19 mouse cellular contexts compared by ENCODE assay signal in the genomic region with DNA sequence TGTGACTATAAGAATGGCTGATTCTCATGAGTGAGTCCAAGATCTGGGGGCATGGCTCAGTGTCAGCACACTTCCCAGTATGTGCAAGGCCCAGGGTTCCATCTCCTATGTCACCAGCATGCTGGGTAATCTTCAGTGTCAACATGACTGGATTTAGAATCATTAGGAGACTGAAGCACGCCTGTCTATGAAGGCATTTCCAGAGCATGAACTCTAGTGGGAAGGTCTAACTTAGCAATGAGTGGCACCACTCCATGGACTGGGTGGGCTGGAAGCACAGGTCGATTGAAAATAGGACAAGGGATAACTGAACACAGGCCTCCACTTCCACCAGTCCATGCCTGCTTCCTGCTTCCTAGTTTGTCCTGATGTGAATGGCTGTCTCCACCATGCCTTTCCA.
DNase-seq lines count a peak whose midpoint lies in the region; ATAC-seq lines count a peak whose summit lies in the region.
"Had no signal": no experiment of that assay in that cellular context is flagged by ENCODE, and none has a peak within 500 bp of the region (broad histone marks: within the 10 kb centered on the region; RNA-seq: fewer than 3 reads in every experiment).

No protein-coding gene starts in this region.

- no peak overlapping the region for H3K9ac ChIP-seq in midbrain, embryonic 11.5 days (ENCODE audit: low read length)
- no peak overlapping the region for H3K9ac ChIP-seq in midbrain, embryonic 13.5 days (replicated peaks)

- ATAC-seq in midbrain, embryonic 11.5 days (ENCODE audit: low FRiP score): no peak
- ATAC-seq in midbrain, embryonic 13.5 days: no peak
- ATAC-seq: activated CD4-positive, CD25-positive, alpha-beta regulatory T cell, adult 4 months; CD4-positive, CD25-positive, alpha-beta regulatory T cell, adult 4 months; Patski had no signal

- WGBS in midbrain, embryonic 11.5 days: 82% methylated on average over 2 of the region's 2 CpGs
- WGBS in midbrain, embryonic 13.5 days: 91% methylated on average over 2 of the region's 2 CpGs

- H3K4me1 ChIP-seq in midbrain, embryonic 11.5 days (ENCODE audit: control insufficient read depth, insufficient read depth, low read length): no peaks in the 10 kb centered on the region
- H3K4me1 ChIP-seq in midbrain, embryonic 13.5 days (replicated peaks): no peaks in the 10 kb centered on the region

- no peak overlapping the region for H3K27ac ChIP-seq in midbrain, embryonic 11.5 days (ENCODE audit: low read depth, low read length)
- H3K27ac ChIP-seq in midbrain, embryonic 13.5 days: no peak overlapping the region

- no peaks in the 10 kb centered on the region for H3K36me3 ChIP-seq in midbrain, embryonic 11.5 days (ENCODE audit: control insufficient read depth, insufficient read depth, low read length)
- no peaks in the 10 kb centered on the region for H3K36me3 ChIP-seq in midbrain, embryonic 13.5 days
- H3K36me3 ChIP-seq: G1E had no signal

- H3K4me2 ChIP-seq in midbrain, embryonic 11.5 days: no peak overlapping the region
- no peak overlapping the region for H3K4me2 ChIP-seq in midbrain, embryonic 13.5 days (replicated peaks)

- H3K9me3 ChIP-seq in midbrain, embryonic 11.5 days (ENCODE audit: control insufficient read depth, low read length): no peaks in the 10 kb centered on the region
- H3K9me3 ChIP-seq in midbrain, embryonic 13.5 days: peaks cover 3% of the 10 kb centered on the region; the same call in 1 of the 2 replicates

- no peak overlapping the region for H3K4me3 ChIP-seq in midbrain, embryonic 11.5 days (ENCODE audit: low read depth, low read length)
- no peak overlapping the region for H3K4me3 ChIP-seq in midbrain, embryonic 13.5 days (replicated peaks)

- DNase-seq in heart, adult 11 months: peak; percentile 58
- DNase-seq in heart, adult 8-10 months (ENCODE audit: low spot score): no peak
- peak; percentile 68 for DNase-seq in midbrain, embryonic 11.5 days (ENCODE audit: low spot score, missing footprints)
- DNase-seq: adrenal gland, adult 2 months; adrenal gland, adult 8-10 months; adrenal gland, postnatal 10 days; adrenal gland, postnatal 14 days; adrenal gland, postnatal 25 days; adrenal gland, postnatal 36 days; B cell, adult 2 months; cerebellum, adult 11 months; cerebellum, adult 11-12 months; cerebellum, adult 18-20 months had no signal

- H3K27me3 ChIP-seq in midbrain, embryonic 11.5 days (ENCODE audit: control insufficient read depth, insufficient read depth, low read length): no peaks in the 10 kb centered on the region
- H3K27me3 ChIP-seq in midbrain, embryonic 13.5 days: no peaks in the 10 kb centered on the region
- H3K27me3 ChIP-seq: CH12.LX, Patski had no signal
